Mouse (Mus musculus) left cerebral cortex, postnatal 14 days (tissue): ENCODE measurements around the gene Vcp. TPM values are rescaled to one million over a fixed set of nuclear protein-coding genes. Genes with fewer than 3 reads are reported as not detected.
"Not testable (repeated sequence)": the region's sequence is repeated elsewhere in the genome, so short reads cannot be mapped to it uniquely, and the experiment has no call there.

ENCODE experiments used
- DNase-seq, 2 experiments: peaks; one replicate each; pipeline ENCODE4 v3.0.0; 2021 to 2022; ENCODE audit warnings: low spot score in 2 of 2, mixed read lengths in 1 of 2
- intact Hi-C: fragments of 180-260 bp; cut with DNase I; formaldehyde crosslinking; loops from one replicate; pipeline ENCODE4 v1.15.1; 2025
- total RNA-seq, 2 experiments: library from RNA; stranded (reverse); gene quantifications; 2 replicates each; pipeline ENCODE4 v1.2.3; 2021

Vcp gene
- total RNA-seq, 2 experiments from 2014 or later, result 223 to 226 TPM

GRCm38 (mm10) chr4:42999451-43000140 is 711 bp downstream of the Vcp start:
- peak; percentile 55 to 63 for DNase-seq

GRCm38 (mm10) chr4:42998022-42998421 is 2.3 kb downstream of the Vcp start:
- DNase-seq, result no peak
- intact Hi-C loops, result no loop called here

More at GRCm38 (mm10) chr4:42999451-43000140, 711 bp downstream of the Vcp start:
- intact Hi-C loops, result no loop called here

GRCm38 (mm10) chr4:42988296-42988695 is 12.0 kb downstream of the Vcp start:
- intact Hi-C loops, result no loop called here
- DNase-seq, result no peak

GRCm38 (mm10) chr4:42980467-42980866 is 19.8 kb downstream of the Vcp start:
- intact Hi-C loops, DNase-seq: not testable (repeated sequence)

GRCm38 (mm10) chr4:42978062-42978461 is 22.2 kb downstream of the Vcp start:
- intact Hi-C loops, result no loop called here
- DNase-seq, result no peak

- intact Hi-C loops, result no loop called here
Observed at GRCm38 (mm10) chr4:42973868-42974267, 26.4 kb downstream of the Vcp start.

GRCm38 (mm10) chr4:42972952-42973351 is 27.4 kb downstream of the Vcp start:
- intact Hi-C loops, result no loop called here
- no peak for DNase-seq

More at GRCm38 (mm10) chr4:42973868-42974267, 26.4 kb downstream of the Vcp start:
- DNase-seq, result no peak

- DNase-seq, result no peak
- intact Hi-C loops, result no loop called here
Observed at GRCm38 (mm10) chr4:42969304-42969703, 31.0 kb downstream of the Vcp start, which contains the start of gene 1700022I11Rik. TSS of gene 1700022I11Rik (plus strand) at chr4:42969604.

- peak; percentile 74 to 85 for DNase-seq
- intact Hi-C loops, result loop anchor here (2.0 kb wide), 1 partner anchor 88 kb away; no protein-coding TSS in a partner anchor
Observed at GRCm38 (mm10) chr4:42965039-42965719, 35.1 kb downstream of the Vcp start.

GRCm38 (mm10) chr4:42963480-42963879 is 36.8 kb downstream of the Vcp start:
- intact Hi-C loops, result no loop called here
- no peak for DNase-seq

GRCm38 (mm10) chr4:42961592-42961991 is 38.7 kb downstream of the Vcp start:
- DNase-seq, result peak; percentile 73 to 87
- intact Hi-C loops, result no loop called here

- no peak for DNase-seq
- intact Hi-C loops, result no loop called here
Observed at GRCm38 (mm10) chr4:42959382-42959781, 40.9 kb downstream of the Vcp start.

- intact Hi-C loops, result no loop called here
- DNase-seq, result no peak
Observed at GRCm38 (mm10) chr4:42958942-42959341, 41.4 kb downstream of the Vcp start.

GRCm38 (mm10) chr4:42957979-42958378 is 42.3 kb downstream of the Vcp start:
- intact Hi-C loops, result no loop called here
- DNase-seq, result no peak

GRCm38 (mm10) chr4:42957306-42957705 is 43.0 kb downstream of the Vcp start:
- no peak for DNase-seq
- intact Hi-C loops, result no loop called here

- no peak for DNase-seq
- intact Hi-C loops, result no loop called here
Observed at GRCm38 (mm10) chr4:42956581-42956980, 43.7 kb downstream of the Vcp start.

- intact Hi-C loops, result no loop called here
- DNase-seq, result no peak
Observed at GRCm38 (mm10) chr4:42955200-42955599, 45.1 kb downstream of the Vcp start.

- DNase-seq, result peak; percentile 85 to 92
- intact Hi-C loops, result no loop called here
Observed at GRCm38 (mm10) chr4:42954297-42954696, 46.0 kb downstream of the Vcp start.

- no peak for DNase-seq
- intact Hi-C loops, result no loop called here
Observed at GRCm38 (mm10) chr4:42953435-42954094, 46.7 kb downstream of the Vcp start.

- DNase-seq, result no peak
- intact Hi-C loops, result no loop called here
Observed at GRCm38 (mm10) chr4:42952563-42952962, 47.7 kb downstream of the Vcp start.
